Mouse (Mus musculus) kidney, postnatal 36 days (tissue): Measurements from ENCODE around the gene Kazn.

Experiments
- DNase-seq, 2 experiments: peaks; one replicate each; pipeline ENCODE4 v3.0.0; 2021 to 2022; ENCODE audit warnings: mixed read lengths in 2 of 2

The Kazn gene

GRCm38 (mm10) chr4:142239240-142240126, at the start of gene Kazn:
Gene Kazn (minus strand): TSS chr4:142239401.
- DNase-seq: peak; percentile 94 to 96

DNA sequence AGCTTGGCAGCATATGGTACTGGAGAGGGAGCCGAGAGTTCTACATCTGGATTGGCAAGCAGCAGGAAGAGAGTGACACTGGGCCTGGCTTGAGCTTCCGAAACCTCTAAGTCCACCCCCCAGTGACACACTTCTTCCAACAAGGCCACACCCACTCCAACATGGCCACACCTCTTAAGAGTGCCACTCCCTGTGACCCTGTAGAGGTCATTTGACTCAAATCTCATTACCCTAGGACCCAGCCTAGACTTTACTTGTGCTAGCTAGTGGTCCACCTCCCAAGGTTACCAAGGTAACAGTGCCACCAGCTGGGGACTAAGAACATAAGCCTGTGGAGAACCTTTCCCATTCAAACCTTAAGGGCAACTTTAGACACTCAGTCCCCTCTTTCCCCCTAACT, 46.3 kb upstream of the Kazn start:
- DNase-seq: no peak

DNA sequence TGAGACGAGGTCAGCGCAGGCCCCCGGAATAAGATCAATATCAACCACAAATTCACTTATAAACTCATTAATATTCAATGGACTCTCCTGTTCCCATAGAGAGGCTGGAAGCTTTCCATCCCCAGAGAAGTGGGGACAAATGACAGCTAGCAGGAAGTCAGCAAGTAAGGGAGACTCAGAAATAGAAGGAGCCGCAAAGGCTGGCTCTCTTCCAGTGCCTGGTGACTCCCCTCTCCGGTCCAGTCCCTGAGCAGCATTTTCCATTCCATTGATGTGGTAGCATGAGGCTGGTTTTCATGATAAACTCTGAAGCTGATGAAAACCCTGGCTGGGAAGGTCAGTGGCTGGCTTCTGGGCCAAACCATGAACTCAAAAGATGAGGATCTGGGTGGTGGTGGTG, 44.7 kb upstream of the Kazn start:
- DNase-seq: no peak

DNA sequence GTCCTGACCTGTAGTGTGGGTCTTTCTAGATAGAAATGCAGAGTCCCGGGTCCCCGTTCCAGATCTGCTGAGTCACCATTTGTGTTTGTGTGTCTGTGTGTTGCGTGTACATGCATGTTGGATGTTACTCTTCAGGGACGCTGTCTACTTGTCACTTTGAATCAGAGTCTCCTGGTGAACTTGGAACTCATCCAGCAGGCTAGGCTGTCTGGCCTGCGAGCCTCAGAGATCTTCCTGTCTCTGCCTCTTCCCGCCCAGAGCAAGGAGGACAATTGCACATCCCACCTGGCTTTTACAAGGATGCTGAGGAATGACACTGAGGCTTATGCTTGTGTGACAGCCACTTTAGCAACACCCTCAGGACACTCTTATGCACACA, 39.0 kb upstream of the Kazn start:
- no peak for DNase-seq

DNA sequence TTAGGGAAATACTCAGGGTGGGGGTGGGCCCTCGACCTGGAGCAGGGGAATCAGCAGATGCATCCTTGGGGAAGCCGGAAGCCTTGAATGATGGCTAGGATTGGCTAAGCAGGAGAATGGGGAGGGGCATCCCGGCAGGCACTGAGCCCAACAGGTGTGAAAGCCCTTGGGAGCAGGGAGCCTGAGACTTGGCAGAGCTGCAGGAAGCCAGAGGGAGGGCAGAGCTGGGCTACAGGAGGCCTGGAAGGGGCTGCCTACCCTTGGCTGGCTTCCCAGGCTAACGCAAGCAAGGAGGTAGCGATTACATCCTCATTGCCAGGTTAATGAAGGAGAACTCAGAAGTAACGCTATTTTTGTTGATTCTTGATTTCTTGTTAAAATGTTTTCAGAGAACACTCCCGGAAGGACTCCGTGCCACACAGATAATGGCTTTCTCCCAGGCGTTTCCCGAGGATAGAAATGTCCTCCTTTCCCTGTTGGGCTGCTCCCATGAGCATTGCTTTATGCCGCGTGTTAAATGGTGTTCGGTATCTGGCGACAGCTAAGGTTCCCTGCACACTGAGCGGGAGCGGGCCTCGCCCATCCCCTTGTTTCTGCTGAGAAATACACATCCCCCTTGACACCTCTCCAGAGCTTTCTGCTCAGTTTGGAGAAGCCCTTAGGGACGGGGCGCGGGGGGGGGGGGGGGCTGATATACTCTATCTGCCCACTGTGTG, 38.4 kb upstream of the Kazn start:
- DNase-seq: peak; percentile 66 to 71

GRCm38 (mm10) chr4:142275242-142275641, 36.0 kb upstream of the Kazn start:
- DNase-seq: peak in 1 of 2 experiments; percentile 33

DNA sequence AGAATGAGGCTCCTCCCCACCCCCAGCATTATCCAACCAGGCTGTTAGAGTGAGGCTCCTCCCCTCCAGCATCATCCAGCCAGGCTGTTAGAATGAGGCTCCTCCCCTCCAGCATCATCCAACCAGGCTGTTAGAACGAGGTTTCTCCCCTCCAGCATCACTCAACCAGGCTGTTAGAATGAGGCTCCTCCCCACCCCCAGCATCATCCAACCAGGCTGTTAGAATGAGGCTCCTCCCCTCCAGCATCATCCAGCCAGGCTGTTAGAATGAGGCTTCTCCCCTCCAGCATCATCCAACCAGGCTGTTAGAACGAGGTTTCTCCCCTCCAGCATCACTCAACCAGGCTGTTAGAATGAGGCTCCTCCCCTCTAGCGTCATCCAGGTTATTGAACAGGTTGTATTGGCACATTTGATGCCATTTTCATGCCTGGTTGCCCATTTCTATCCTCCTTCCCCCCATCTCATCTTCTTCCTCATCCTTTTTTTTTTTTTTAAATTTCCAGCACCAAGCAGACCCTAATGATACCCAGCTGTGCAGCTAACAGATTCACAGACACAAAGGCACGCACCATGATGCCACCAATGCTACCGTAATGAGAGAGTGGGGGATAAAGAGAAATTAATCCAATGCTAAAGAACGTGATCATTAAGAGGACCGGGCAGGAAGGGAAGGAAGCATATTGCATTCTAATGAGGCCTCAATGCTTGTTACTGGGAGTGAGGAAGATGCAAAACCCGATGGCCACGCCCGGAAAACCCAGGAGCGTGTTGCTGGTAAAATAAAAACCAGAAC, 35.4 kb upstream of the Kazn start:
- DNase-seq: no peak

DNA sequence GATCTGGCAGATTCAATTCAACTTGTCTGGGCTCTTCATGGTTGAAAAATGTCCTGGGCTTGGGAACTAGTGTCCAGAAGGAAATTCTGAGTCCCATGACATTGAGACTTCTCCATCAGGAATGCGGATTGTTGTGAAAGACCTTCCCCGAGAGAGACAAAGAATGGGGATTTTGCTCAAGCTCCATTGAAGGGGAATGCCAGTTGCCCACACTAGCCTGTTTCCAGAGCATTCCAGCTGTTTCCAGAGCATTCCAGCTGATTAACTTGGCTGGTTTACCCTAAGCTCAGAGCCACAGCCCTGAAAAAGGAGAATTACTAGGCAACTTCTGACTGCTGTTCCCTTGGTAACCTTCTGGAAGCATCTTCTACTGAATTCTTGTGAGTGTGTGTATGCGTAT, 32.3 kb upstream of the Kazn start:
- DNase-seq: no peak

GRCm38 (mm10) chr4:142267832-142268231, 28.6 kb upstream of the Kazn start:
- no peak for DNase-seq

DNA sequence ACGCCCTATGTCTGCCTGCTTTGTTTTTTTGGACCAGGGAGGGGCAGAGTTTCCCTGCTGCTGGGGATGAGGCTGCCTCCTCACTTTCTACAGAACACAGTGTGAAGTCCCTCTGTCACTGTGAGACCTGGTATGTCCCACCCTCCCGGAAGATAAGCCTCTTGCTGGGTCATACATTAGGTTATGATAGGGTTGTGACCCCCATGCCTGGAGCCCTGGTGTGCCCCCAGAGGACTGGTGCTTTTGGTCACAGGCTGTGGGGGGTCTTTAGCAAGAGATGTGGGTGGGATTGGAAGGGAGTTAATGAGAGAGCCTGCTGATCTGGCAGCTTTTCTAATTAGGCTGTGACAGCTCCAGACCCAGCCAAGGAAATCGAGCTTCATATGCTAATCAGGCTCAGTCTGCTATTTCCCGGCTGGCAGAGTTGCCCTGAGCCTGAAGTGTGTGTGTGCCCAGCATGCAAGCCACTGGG, 28.2 kb upstream of the Kazn start:
- no peak for DNase-seq

GRCm38 (mm10) chr4:142264335-142264734, 25.1 kb upstream of the Kazn start:
- no peak for DNase-seq

GRCm38 (mm10) chr4:142261725-142262124, 22.5 kb upstream of the Kazn start:
- no peak for DNase-seq

DNA sequence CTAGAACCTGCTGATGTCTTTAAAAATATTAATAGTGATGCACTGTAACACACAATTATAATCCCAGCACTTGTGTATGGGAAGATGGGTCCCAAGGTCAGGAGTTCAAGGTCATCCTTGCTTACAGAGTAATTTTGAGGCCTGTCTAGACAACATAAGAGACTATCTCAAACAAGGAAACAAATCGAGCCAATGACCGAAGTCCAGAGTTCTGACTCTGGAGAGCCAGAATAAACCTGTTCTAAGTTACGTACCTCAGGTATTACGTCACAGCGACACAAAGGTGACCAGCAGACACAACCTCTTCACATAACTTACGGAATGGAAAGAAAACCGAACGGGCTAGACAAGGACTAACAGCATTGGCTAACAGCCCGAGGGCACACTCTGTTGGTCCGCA, 19.5 kb upstream of the Kazn start:
- no peak for DNase-seq

GRCm38 (mm10) chr4:142254088-142254487, 14.9 kb upstream of the Kazn start:
- peak in 1 of 2 experiments; percentile 40 for DNase-seq

DNA sequence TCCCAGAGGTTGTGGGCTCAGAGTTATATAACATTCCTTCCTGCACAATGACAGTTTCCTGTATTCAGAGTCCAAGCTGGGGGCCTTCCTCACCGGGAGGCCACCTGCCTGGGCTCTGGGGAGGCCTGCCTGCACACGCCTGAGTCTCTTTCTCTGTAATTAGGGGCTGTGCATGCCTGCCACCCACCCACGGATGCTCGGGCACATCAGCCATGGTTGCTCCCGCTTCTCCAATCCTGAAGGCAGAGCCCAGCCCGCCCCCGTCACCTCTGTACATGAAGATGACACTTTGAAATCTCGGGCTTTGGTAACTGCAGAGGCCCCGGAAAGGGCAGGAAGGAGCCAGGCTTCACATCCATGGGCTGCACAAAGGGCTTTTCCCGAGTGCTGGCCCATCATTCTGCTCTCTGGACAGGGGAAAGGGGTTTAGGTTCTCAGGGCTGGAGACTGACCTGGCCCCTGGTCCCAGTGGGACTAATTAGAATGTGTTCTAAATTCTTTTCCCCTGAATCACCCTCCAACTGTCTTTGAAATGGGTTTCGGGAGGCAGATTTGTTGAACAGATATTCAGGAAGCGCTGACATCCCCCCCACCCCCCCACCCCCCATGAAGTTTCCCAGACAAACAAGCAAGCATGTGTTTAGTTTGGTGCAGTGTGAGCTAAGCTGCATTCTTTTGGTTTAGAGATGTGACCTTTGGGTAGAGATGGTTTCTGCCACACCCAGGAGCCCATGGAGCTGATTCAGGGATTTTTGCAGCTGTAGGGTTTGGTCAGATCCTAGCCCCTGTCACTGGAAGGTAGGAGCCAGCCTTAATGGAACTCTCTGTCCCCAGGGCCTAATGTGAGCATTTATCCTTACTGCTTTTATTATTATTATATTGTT, 12.5 kb upstream of the Kazn start:
- peak in 1 of 2 experiments; percentile 20 for DNase-seq

DNA sequence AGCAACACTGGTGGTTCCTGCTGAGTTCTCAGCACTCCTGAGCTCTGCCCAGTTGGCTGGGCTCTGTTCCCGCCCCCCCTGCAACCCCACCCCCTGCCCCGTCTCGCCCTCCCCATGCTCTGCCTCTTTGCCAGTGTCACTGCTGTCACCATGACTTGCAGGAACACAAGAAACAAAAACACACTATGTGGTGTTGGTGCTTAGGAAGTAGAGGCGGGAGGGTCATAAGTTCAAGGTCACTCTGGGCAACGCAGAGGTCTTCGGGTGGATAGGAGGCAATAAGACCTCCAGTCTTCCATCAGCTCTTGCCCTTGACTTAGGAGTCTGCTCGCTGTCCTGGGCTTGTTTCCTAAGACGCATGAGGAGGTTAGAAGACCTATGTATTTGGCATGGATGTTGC, 10.9 kb upstream of the Kazn start:
- no peak for DNase-seq

- peak; percentile 58 to 82 for DNase-seq
Measured at GRCm38 (mm10) chr4:142249401-142249800, 10.2 kb upstream of the Kazn start.

DNA sequence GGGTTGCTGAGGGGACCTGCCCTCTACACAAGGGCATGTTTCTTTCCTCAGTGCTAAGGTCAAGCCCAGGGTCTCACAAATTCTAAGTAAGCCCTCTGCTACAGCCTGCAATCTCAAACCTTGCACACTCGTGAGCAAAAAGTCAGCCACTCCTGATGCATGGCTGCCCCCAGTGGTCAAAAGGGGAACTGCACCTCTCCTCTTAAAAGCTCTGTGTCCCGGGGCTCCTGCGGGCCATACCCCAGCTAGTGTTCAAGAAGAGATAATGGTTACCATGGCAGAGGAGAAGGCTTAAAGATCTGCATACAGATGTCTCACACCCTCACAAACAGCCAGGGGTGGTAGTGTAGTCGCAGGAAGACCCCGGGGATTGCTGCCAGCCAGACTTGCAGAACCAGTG, 9.2 kb upstream of the Kazn start:
- DNase-seq: peak; percentile 80 to 95

DNA sequence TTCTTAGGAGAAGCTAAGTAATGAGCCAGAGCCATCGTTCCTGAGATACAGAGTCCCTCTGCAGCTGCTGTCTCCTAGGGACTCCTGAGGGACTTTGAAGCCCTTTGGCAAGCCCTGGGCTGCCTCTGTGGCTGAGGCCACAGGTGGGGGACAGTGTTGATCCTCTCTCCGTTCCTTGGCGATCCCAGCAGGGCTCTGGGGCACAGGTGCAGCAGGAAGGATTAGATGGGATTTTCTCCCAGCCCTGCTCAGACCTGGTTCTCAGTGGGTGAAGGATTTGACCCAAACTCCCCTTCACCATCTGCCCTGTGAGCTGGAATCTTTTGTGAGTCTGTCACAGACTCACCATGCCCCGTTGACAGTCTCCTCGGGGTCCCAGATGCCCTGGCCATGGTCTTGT, 7.5 kb upstream of the Kazn start:
- DNase-seq: no peak

GRCm38 (mm10) chr4:142244641-142245040, 5.4 kb upstream of the Kazn start:
- DNase-seq: no peak

DNA sequence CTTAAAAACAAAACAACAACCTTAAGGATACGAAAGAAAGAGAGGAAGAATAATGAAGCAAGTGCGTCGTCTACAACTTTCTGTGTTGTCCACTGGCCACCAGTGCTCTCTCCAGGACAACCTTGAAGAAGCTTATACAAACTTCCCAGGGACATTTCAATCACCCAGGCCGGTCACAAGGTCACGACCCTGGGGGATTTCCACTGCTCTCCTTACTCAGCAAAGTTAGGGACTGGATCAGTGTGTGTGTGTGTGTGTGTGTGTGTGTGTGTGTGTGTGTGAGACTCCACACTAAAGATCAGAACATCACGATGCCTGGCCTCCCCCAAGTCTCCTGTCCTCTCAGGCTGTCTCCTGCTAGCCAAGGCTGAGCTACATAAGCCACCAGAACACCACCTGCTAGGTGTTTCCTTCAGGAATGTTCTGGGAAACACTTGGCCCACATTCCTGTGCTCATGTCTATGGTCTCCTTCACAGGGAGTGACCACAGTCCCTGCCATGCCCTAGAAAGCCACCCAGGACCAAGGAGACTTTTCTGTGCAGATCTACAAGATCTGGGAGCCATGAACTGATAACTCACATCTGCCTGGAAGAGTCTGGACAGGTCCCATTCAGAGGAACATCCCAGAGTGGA, 3.7 kb upstream of the Kazn start:
- no peak for DNase-seq

DNA sequence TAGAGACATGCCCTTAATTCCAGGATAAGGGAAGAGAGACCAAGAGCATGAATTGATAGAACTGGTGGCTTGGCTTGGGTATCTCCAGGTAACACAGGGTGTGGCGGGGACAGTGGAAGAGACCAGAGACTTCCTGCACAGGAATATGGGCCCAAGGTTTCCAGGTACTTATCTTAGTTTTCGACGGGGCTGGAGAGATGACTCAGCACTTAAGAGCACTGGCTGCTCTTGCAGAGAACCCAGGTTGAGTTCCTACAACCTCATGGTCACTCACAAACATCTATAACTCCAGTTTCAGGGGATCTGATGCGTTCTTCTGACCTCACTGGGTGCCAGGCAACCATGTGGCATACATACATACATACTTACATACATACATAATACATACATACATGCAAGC, 3.0 kb upstream of the Kazn start:
- DNase-seq: no peak
